Mouse (Mus musculus) CH12.LX (cell line): ENCODE data around the gene Sp7. TPM values are rescaled to one million over a fixed set of nuclear protein-coding genes. Genes with fewer than 3 reads are reported as not detected.

Experiments
- DNase-seq: peaks from one replicate; pipeline ENCODE4 v3.0.0-alpha.2; 2013; ENCODE audit errors: extremely low read depth
- H3K27ac ChIP-seq: 2 replicates; pipeline ENCODE4 v1.5.1; 2012; ENCODE audit warnings: low read depth, mild to moderate bottlenecking, control low read depth, moderate library complexity; ENCODE audit not compliant: insufficient read depth
- H3K27me3 ChIP-seq: replicated peaks from 2 replicates; pipeline ENCODE3; 2012; ENCODE audit warnings: inconsistent platforms
- H3K36me3 ChIP-seq, 2 experiments: replicated peaks in 1 of 2; 2 replicates each; pipeline versions ENCODE3 to v1.6.1; 2012; ENCODE audit warnings: inconsistent platforms in 1 of 2, low read length in 1 of 2, mild to moderate bottlenecking in 1 of 2, mixed read lengths in 1 of 2, moderate library complexity in 1 of 2; ENCODE audit not compliant: control insufficient read depth in 1 of 2, insufficient read depth in 1 of 2
- H3K4me1 ChIP-seq, 2 experiments: 2 replicates each; pipeline ENCODE4 v1.6.1; 2012; ENCODE audit warnings: inconsistent platforms in 1 of 2, moderate library complexity in 1 of 2; ENCODE audit not compliant: insufficient read depth in 2 of 2, control insufficient read depth in 1 of 2
- H3K4me2 ChIP-seq: 2 replicates; pipeline ENCODE4 v1.6.1; 2012; ENCODE audit warnings: low read depth, mild to moderate bottlenecking, control low read depth; ENCODE audit not compliant: poor library complexity, insufficient read depth, severe bottlenecking
- H3K4me3 ChIP-seq, 3 experiments: fragments of 150-350 bp in 1 of 3; sonication (generic) in 1 of 3; replicated peaks in 1 of 3; 2 replicates each; pipeline versions ENCODE3 to v1.5.1; 2011 to 2012; ENCODE audit warnings: low read depth in 2 of 3, low read length in 2 of 3, mild to moderate bottlenecking in 2 of 3, moderate library complexity in 2 of 3, control low read depth in 1 of 3, improper control_type of control experiment in 1 of 3, inconsistent platforms in 1 of 3, mixed read lengths in 1 of 3; ENCODE audit not compliant: poor library complexity in 1 of 3
- H3K79me2 ChIP-seq: replicated peaks from 2 replicates; pipeline ENCODE4 v1.6.1; 2012; ENCODE audit warnings: mild to moderate bottlenecking, moderate library complexity; ENCODE audit not compliant: control insufficient read depth, poor library complexity, insufficient read depth, severe bottlenecking; ENCODE audit errors: extremely low read depth
- H3K9ac ChIP-seq: 2 replicates; pipeline ENCODE4 v1.6.1; 2012; ENCODE audit warnings: low read depth, mild to moderate bottlenecking, control low read depth, moderate library complexity; ENCODE audit not compliant: insufficient read depth
- H3K9me3 ChIP-seq: replicated peaks from 2 replicates; pipeline ENCODE3; 2012; ENCODE audit warnings: low read length, inconsistent platforms, mixed read lengths
- CHD1 ChIP-seq: IDR thresholded peaks from 2 replicates; pipeline ENCODE4 v1.6.1; 2012; ENCODE audit warnings: low read depth, low read length, improper control_type of control experiment, inconsistent platforms
- CHD2 ChIP-seq: IDR thresholded peaks from 2 replicates; pipeline ENCODE4 v1.6.1; 2011; ENCODE audit warnings: low read length, improper control_type of control experiment
- CTCF ChIP-seq, 2 experiments: IDR thresholded peaks in 1 of 2; conservative IDR thresholded peaks in 1 of 2; 2 replicates each; pipeline ENCODE4 v1.5.1; 2011 to 2012; ENCODE audit warnings: low read depth in 2 of 2, low read length in 2 of 2, improper control_type of control experiment in 1 of 2, inconsistent platforms in 1 of 2, mild to moderate bottlenecking in 1 of 2, moderate library complexity in 1 of 2
- E2F4 ChIP-seq: IDR thresholded peaks from 2 replicates; pipeline ENCODE4 v1.6.1; 2011; ENCODE audit warnings: low read depth, low read length, improper control_type of control experiment; ENCODE audit not compliant: insufficient replicate concordance
- MAFK ChIP-seq: IDR thresholded peaks from 2 replicates; pipeline ENCODE4 v1.6.1; 2011; ENCODE audit warnings: low read length, improper control_type of control experiment; ENCODE audit not compliant: insufficient replicate concordance
- MAX ChIP-seq: IDR thresholded peaks from 2 replicates; pipeline ENCODE4 v1.6.1; 2011; ENCODE audit warnings: low read length, improper control_type of control experiment
- MAZ ChIP-seq: IDR thresholded peaks from 2 replicates; pipeline ENCODE4 v1.6.1; 2012; ENCODE audit warnings: low read depth, mild to moderate bottlenecking, inconsistent platforms, low read length, improper control_type of control experiment, moderate library complexity
- MXI1 ChIP-seq: IDR thresholded peaks from 2 replicates; pipeline ENCODE4 v1.6.1; 2011; ENCODE audit warnings: mild to moderate bottlenecking, low read depth, low read length, improper control_type of control experiment
- MYC ChIP-seq: IDR thresholded peaks from 2 replicates; pipeline ENCODE4 v1.6.1; 2011; ENCODE audit warnings: low read depth, mild to moderate bottlenecking, improper control_type of control experiment, low read length
- PAX5 ChIP-seq: IDR thresholded peaks from 2 replicates; pipeline ENCODE4 v1.6.1; 2012; ENCODE audit warnings: low read length, inconsistent platforms, mixed read lengths
- POLR2A ChIP-seq: IDR thresholded peaks from 2 replicates; pipeline ENCODE4 v1.6.1; 2011; ENCODE audit warnings: low read depth, mild to moderate bottlenecking, improper control_type of control experiment, low read length
- POLR2AphosphoS2 ChIP-seq: IDR thresholded peaks from 2 replicates; pipeline ENCODE4 v1.6.1; 2011; ENCODE audit warnings: low read depth, low read length, improper control_type of control experiment
- RAD21 ChIP-seq: IDR thresholded peaks from 2 replicates; pipeline ENCODE4 v1.6.1; 2011; ENCODE audit warnings: low read depth, mild to moderate bottlenecking, low read length, improper control_type of control experiment, moderate library complexity
- SIN3A ChIP-seq: IDR thresholded peaks from 2 replicates; pipeline ENCODE4 v1.6.1; 2012; ENCODE audit warnings: low read length, improper control_type of control experiment, inconsistent platforms
- SMC3 ChIP-seq: IDR thresholded peaks from 2 replicates; pipeline ENCODE4 v1.6.1; 2011; ENCODE audit warnings: low read depth, low read length, improper control_type of control experiment
- UBTF ChIP-seq: IDR thresholded peaks from 2 replicates; pipeline ENCODE4 v1.6.1; 2012; ENCODE audit warnings: low read depth, mild to moderate bottlenecking, inconsistent platforms, low read length, improper control_type of control experiment, moderate library complexity
- USF1 ChIP-seq: IDR thresholded peaks from 2 replicates; pipeline ENCODE4 v1.6.1; 2014; ENCODE audit warnings: low read depth, mild to moderate bottlenecking, inconsistent platforms, low read length, improper control_type of control experiment
- USF2 ChIP-seq: conservative IDR thresholded peaks from 2 replicates; pipeline ENCODE4 v1.6.1; 2011; ENCODE audit warnings: low read depth, low read length, improper control_type of control experiment
- ZC3H11A ChIP-seq: IDR thresholded peaks from 2 replicates; pipeline ENCODE4 v1.6.1; 2012; ENCODE audit warnings: low read depth, mild to moderate bottlenecking, inconsistent platforms, low read length, improper control_type of control experiment
- ZKSCAN1 ChIP-seq: IDR thresholded peaks from 2 replicates; pipeline ENCODE4 v1.6.1; 2012; ENCODE audit warnings: low read depth, inconsistent platforms, low read length, improper control_type of control experiment, borderline replicate concordance
- ZMIZ1 ChIP-seq: IDR thresholded peaks from 2 replicates; pipeline ENCODE4 v1.6.1; 2012; ENCODE audit warnings: low read depth, mild to moderate bottlenecking, inconsistent platforms, low read length, improper control_type of control experiment
- ZNF384 ChIP-seq: IDR thresholded peaks from 2 replicates; pipeline ENCODE4 v1.6.1; 2012; ENCODE audit warnings: low read depth, low read length, improper control_type of control experiment, inconsistent platforms
- dilution Hi-C: fragments of 300-500 bp; cut with MboI; formaldehyde crosslinking; loops from 2 replicates; pipeline ENCODE4 v1.14.3; 2020; ENCODE audit warnings: low sequenced_read_pairs; ENCODE audit not compliant: extremely low pct_unique_long_range_greater_than_20kb, extremely low pct_ligation_motif_present
- in situ Hi-C: fragments of 300-500 bp; cut with MboI; formaldehyde crosslinking; loops from 3 replicates; pipeline ENCODE4 v1.14.3; 2019; ENCODE audit warnings: low sequenced_read_pairs, low pct_ligation_motif_present, low pct_unique_long_range_greater_than_20kb, mixed read lengths
- polyA plus RNA-seq: library from polyadenylated mRNA; unstranded; fragments of >175 nt; gene quantifications from 2 replicates; pipeline ENCODE4 v1.2.1, GENCODE M21; 2012; ENCODE audit warnings: low read depth; ENCODE audit not compliant: insufficient read length
- total RNA-seq, 2 experiments: library from RNA; depleted of rRNA; stranded (reverse); fragments of 300-350 nt in 1 of 2; fragments of >200 nt in 1 of 2; gene quantifications; 2 replicates each; pipeline ENCODE4 v1.2.3; 2012 to 2014

Sp7 gene
- total and polyA plus RNA-seq, 3 experiments: not detected

GRCm38 (mm10) chr15:102350138-102350941, 16.6 kb downstream of the Sp7 start, which contains the start of gene Aaas (continued):
- TF ChIP-seq MAZ: peak; percentile 86
- TF ChIP-seq MAX: peak; percentile 75
- TF ChIP-seq E2F4: peak; percentile 93; the same call in 1 of the 2 replicates
- TF ChIP-seq POLR2A: peak; percentile 94
- no peak for TF ChIP-seq ZC3H11A
- peak; percentile 97 for TF ChIP-seq SIN3A
- TF ChIP-seq MXI1: peak; percentile 73
- TF ChIP-seq MYC: 0 out of 2 replicates have a peak, but pooled peaks have one; percentile 62
- no peak for TF ChIP-seq ZKSCAN1
- no peak for TF ChIP-seq USF1

- H3K4me2 ChIP-seq: no peak overlapping the region
- H3K36me3 ChIP-seq: peaks cover 38 to 68% of the 10 kb centered on the region in 2 experiments
- H3K4me1 ChIP-seq: peaks cover 3 to 16% of the 10 kb centered on the region in 2 experiments; a peak in 3 of 4 replicates
- dilution Hi-C loops: no loop called here
- H3K9me3 ChIP-seq: no peaks in the 10 kb centered on the region
- no peak overlapping the region for H3K4me3 ChIP-seq
- H3K9ac ChIP-seq: no peak overlapping the region
- in situ Hi-C loops: no loop called here
- H3K27ac ChIP-seq: no peak overlapping the region
- peaks cover 15% of the 10 kb centered on the region for H3K79me2 ChIP-seq
- H3K27me3 ChIP-seq: no peaks in the 10 kb centered on the region
- DNase-seq: no peak
- TF ChIP-seq ZMIZ1 (no peak), CHD1 (no peak), SIN3A (no peak), MAFK (no peak), RAD21 (no peak), POLR2A (no peak), PAX5 (no peak), CHD2 (no peak), ZNF384 (no peak), USF2 (no peak), UBTF (no peak), POLR2AphosphoS2 (no peak), CTCF (conservative IDR thresholded peaks at IDR 0.05 in 1 of 2, IDR thresholded peaks at IDR 0.05 in 1 of 2; ENCODE audit: low read depth in 2 of 2, low read length in 2 of 2) (no peak), MYC (no peak), SMC3 (no peak)
Measured at GRCm38 (mm10) chr15:102346444-102346843, 20.5 kb downstream of the Sp7 start.
